Mouse (Mus musculus): ENCODE results near the gene Ptprn. TPM values are rescaled to one million over a fixed set of nuclear protein-coding genes. Genes with fewer than 3 reads are reported as not detected.
A peak's percentile ranks its signal among the peaks of the same experiment; 100 is the strongest.

The Ptprn gene
- polyA plus RNA-seq, 1 experiment from 2014 or later = 40.6 TPM

DNA sequence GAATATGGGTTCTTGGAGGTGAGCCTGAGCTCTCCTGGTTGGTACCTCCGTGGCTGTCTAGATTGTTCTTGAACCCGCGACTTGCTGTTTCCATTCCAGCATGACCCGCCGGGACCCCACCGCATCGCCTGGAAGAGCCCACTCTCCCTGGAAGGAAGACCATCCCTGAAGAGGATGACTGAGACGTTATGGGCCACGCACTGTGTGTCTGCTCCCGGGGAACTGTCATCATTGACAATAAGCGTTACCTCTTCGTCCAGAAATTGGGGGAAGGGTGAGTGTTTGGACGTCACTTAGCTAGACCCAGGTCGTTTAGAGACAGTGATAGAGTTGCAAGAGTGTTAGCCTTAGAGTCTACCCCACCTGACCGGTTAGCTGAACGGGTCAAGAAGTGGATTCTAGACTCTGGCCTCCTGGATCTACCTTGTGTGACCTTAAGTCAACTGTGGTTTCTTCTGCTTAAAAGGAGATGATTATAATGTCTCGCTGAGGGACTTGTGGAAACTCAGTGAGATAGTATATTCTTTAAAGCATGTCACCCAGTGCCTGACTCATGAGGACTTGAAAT, 53.1 kb downstream of the Ptprn start:
- peaks cover 31% of the 10 kb centered on the region for H3K4me1 ChIP-seq (ENCODE audit: control insufficient read depth, insufficient read depth, low read depth, low read length)
- ATAC-seq = peak; percentile 21

DNA sequence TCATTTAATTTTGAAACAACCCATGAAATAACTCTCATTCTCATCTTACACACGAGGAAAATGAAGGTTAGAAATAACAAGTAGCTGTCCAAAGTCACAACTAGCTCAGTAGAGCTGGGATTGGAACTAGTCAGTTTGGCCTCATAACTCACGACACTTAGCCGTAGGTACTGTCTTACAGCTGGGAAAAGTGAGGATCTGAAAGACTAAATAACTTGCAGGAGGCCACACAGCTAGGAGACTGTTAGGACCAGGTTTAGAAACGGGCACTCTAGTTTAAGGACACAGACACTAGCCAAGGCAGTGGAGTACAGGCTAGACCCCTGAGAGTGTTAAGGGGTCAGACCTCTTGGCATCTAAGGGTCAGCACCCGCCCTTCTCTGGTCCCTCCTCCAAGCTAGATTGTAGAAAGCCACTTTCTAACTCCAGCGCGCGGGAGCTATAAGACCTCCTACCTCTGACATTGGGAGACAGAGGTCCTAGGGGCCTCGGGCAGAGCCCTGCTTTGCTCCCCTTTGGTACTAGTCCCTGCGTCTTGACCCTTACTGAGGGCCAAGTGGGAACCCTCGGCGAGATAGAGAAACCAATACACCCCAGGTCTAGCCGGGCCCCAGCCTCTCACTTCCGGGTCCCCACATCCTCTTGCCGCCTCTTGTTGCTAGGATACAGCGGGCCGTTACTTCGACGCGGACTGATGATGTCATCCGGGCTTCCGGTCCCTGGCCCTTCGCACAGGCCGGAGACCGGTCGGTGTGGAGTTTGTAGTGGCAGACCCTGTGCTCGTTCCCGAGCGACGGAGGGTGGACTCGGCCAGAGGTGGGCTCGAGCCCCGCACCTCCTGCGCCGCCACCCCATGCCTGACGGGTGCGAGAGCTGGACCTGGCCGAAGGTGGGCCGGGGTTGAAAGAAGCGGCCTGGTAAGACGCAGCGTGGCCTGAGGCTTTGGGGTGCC, 53.9 kb downstream of the Ptprn start, which contains the start of the genes Glb1l and Stk16:
Gene Glb1l (minus strand): TSS at position 678 of the 952 bp plus-strand sequence.
Gene Stk16 (plus strand): TSS at position 703 of the 952 bp plus-strand sequence.
- H3K27ac ChIP-seq (ENCODE audit: low read depth, low read length) = no peak within 1 kb of the TSS; the same call in 1 of the 2 replicates
- 6% methylated on average over 42 of the region's 42 CpGs for WGBS
- H3K4me3 ChIP-seq (ENCODE audit: low read length) = peak within 1 kb of the TSS; percentile 59
- peaks cover 31% of the 10 kb centered on the region for H3K4me1 ChIP-seq (ENCODE audit: control insufficient read depth, insufficient read depth, low read depth, low read length)
- peak within 1 kb of the TSS; percentile 80 for H3K9ac ChIP-seq (ENCODE audit: low read depth, low read length)
- H3K9me3 ChIP-seq (ENCODE audit: control insufficient read depth, low read length) = no peaks in the 10 kb centered on the region
- H3K36me3 ChIP-seq (ENCODE audit: control insufficient read depth, insufficient read depth, low read length) = peaks cover 21% of the 10 kb centered on the region
- peak within 1 kb of the TSS; percentile 93 for H3K4me2 ChIP-seq (ENCODE audit: low read length)
- no peaks in the 10 kb centered on the region for H3K27me3 ChIP-seq (replicated peaks; ENCODE audit: control insufficient read depth, insufficient read depth, low read length)
- ATAC-seq = peak; percentile 94

More for the DNA sequence above, 53.1 kb downstream of the Ptprn start:
- Histone ChIP-seq H3K27me3 (replicated peaks; ENCODE audit: control insufficient read depth, insufficient read depth, low read length) (no peaks in the 10 kb centered on the region; the same call in 1 of the 2 replicates), H3K27ac (ENCODE audit: low read depth, low read length) (no peak overlapping the region), H3K4me3 (ENCODE audit: low read length) (peak overlapping the region; percentile 59), H3K4me2 (ENCODE audit: low read length) (peak overlapping the region; percentile 93), H3K36me3 (ENCODE audit: control insufficient read depth, insufficient read depth, low read length) (peaks cover 21% of the 10 kb centered on the region), H3K9me3 (ENCODE audit: control insufficient read depth, low read length) (no peaks in the 10 kb centered on the region), H3K9ac (ENCODE audit: low read depth, low read length) (peak overlapping the region; percentile 80)
- 11% methylated on average over 17 of the region's 17 CpGs for WGBS

DNA sequence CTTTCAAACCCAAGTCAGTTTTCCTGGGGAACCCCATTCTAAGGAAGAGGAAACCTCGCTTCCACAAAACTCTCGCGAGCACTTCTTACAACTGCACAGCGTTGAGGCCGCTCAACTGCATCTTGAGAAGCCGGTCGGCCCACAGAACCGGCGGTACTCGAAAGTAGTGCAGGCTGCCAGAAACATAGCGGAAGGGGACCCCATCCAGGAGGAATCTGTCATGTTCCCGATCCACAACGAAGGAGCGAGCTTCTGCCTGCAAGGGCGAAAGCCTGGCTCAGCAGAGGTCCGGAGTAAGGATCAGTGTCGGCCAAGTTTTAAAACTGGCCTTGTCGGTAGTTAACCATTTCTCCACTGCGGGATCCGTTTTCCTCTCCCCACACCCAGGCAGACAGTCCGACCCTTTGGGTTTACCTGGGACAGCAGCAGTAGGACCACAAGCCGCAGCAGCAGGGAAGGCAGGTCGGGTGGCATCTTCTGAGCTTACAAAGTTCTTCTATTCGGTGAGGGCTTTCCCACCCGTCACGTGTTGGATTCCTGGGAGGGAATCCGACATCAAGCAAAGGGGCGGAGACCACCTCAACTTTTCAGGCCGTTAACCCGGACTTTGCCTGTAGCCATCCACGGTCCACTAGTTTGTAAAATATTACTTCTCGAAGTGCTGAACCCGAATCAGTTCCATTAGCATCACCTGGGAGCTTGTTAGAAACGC, 55.2 kb downstream of the Ptprn start:
- H3K36me3 ChIP-seq (ENCODE audit: control insufficient read depth, insufficient read depth, low read length) = peaks cover 13% of the 10 kb centered on the region
- H3K9ac ChIP-seq (ENCODE audit: low read depth, low read length) = peak overlapping the region; percentile 20
- peaks cover 31% of the 10 kb centered on the region for H3K4me1 ChIP-seq (ENCODE audit: control insufficient read depth, insufficient read depth, low read depth, low read length)
- H3K4me3 ChIP-seq (ENCODE audit: low read length) = peak overlapping the region; percentile 32
- ATAC-seq = no peak
- no peaks in the 10 kb centered on the region for H3K27me3 ChIP-seq (replicated peaks; ENCODE audit: control insufficient read depth, insufficient read depth, low read length)
- peak overlapping the region; percentile 54 for H3K4me2 ChIP-seq (ENCODE audit: low read length)
- H3K9me3 ChIP-seq (ENCODE audit: control insufficient read depth, low read length) = no peaks in the 10 kb centered on the region
- 9% methylated on average over 34 of the region's 34 CpGs for WGBS
- H3K27ac ChIP-seq (ENCODE audit: low read depth, low read length) = no peak overlapping the region

DNA sequence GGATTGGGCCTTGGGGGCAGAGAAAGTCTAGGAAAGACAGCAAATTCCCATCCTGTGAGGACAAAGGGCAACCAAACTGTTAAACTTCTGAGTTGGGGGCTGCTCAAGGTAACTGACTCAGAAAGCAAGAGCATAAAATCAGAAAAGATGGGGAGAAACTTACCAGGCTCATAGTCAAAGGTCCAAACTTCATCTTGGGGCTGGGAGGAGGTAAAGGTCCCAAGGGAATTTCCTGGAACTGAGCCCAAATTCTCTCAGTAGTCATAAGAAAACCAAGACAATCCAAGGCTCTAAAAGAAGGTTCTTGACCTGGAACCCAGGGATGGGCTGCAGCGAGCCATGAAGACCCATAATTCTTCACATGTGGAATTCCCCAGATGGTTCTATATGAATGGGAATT, 63.1 kb downstream of the Ptprn start:
- H3K27me3 ChIP-seq (replicated peaks; ENCODE audit: control insufficient read depth, insufficient read depth, low read length) = no peaks in the 10 kb centered on the region
- no peak overlapping the region for H3K4me2 ChIP-seq (ENCODE audit: low read length)
- 100% methylated on average over 1 of the region's 1 CpGs for WGBS
- no peaks in the 10 kb centered on the region for H3K9me3 ChIP-seq (ENCODE audit: control insufficient read depth, low read length)
- no peak overlapping the region for H3K9ac ChIP-seq (ENCODE audit: low read depth, low read length)
- H3K4me1 ChIP-seq (ENCODE audit: control insufficient read depth, insufficient read depth, low read depth, low read length) = no peaks in the 10 kb centered on the region
- H3K27ac ChIP-seq (ENCODE audit: low read depth, low read length) = no peak overlapping the region
- no peak for ATAC-seq
- H3K36me3 ChIP-seq (ENCODE audit: control insufficient read depth, insufficient read depth, low read length) = peaks cover 11% of the 10 kb centered on the region
- H3K4me3 ChIP-seq (ENCODE audit: low read length) = no peak overlapping the region

Small RNAs within 50 kb of the gene (microRNA-seq; reads per million reads assigned to microRNA genes)
- not detected for gene Gm27943

Other genes starting within 250 kb of the Ptprn start
- gene Nhej1, start 139.3 kb downstream of the Ptprn start, polyA plus RNA-seq (2015; fragmentation: Nextera tagmentation; extraction: Ambion mirVana) = 6.6 and 7.2 TPM in 2 replicates
- gene Slc23a3, start 130.6 kb downstream of the Ptprn start, polyA plus RNA-seq (2015; fragmentation: Nextera tagmentation; extraction: Ambion mirVana) = not detected in 2 replicates
- gene Cnppd1, start 121.8 kb downstream of the Ptprn start, polyA plus RNA-seq (2015; fragmentation: Nextera tagmentation; extraction: Ambion mirVana) = 42.3 and 51.7 TPM in 2 replicates
- gene Retreg2, start 121.7 kb downstream of the Ptprn start, polyA plus RNA-seq (2015; fragmentation: Nextera tagmentation; extraction: Ambion mirVana) = 139 and 144 TPM in 2 replicates
- gene Zfand2b, start 95.9 kb downstream of the Ptprn start, polyA plus RNA-seq (2015; fragmentation: Nextera tagmentation; extraction: Ambion mirVana) = 39.9 and 43.4 TPM in 2 replicates
- gene Abcb6, start 84.1 kb downstream of the Ptprn start, polyA plus RNA-seq (2015; fragmentation: Nextera tagmentation; extraction: Ambion mirVana) = 53.9 and 57.6 TPM in 2 replicates
- 26.9 and 27.8 TPM in 2 replicates for gene Ankzf1, start 72.4 kb downstream of the Ptprn start, polyA plus RNA-seq (2015; fragmentation: Nextera tagmentation; extraction: Ambion mirVana)
- gene Atg9a, start 72.3 kb downstream of the Ptprn start, polyA plus RNA-seq (2015; fragmentation: Nextera tagmentation; extraction: Ambion mirVana) = 62.1 and 70.5 TPM in 2 replicates
- 20.1 and 21.1 TPM in 2 replicates for gene Glb1l, start 53.7 kb downstream of the Ptprn start, polyA plus RNA-seq (2015; fragmentation: Nextera tagmentation; extraction: Ambion mirVana)
- 144 and 145 TPM in 2 replicates for gene Stk16, start 53.7 kb downstream of the Ptprn start, polyA plus RNA-seq (2015; fragmentation: Nextera tagmentation; extraction: Ambion mirVana)
- 45.5 and 74.1 TPM in 2 replicates for gene Tuba4a, start 44.6 kb downstream of the Ptprn start, polyA plus RNA-seq (2015; fragmentation: Nextera tagmentation; extraction: Ambion mirVana)
- gene A630095N17Rik, start 32.4 kb downstream of the Ptprn start, polyA plus RNA-seq (2015; fragmentation: Nextera tagmentation; extraction: Ambion mirVana) = 0.26 TPM in 1 of 2 replicates, not detected in the other
- gene Dnajb2, start 28.1 kb downstream of the Ptprn start, polyA plus RNA-seq (2015; fragmentation: Nextera tagmentation; extraction: Ambion mirVana) = 86.3 and 98.0 TPM in 2 replicates
- 251 and 327 TPM in 2 replicates for gene Resp18, start 13.9 kb upstream of the Ptprn start, polyA plus RNA-seq (2015; fragmentation: Nextera tagmentation; extraction: Ambion mirVana)
- gene Dnpep, start 53.5 kb upstream of the Ptprn start, polyA plus RNA-seq (2015; fragmentation: Nextera tagmentation; extraction: Ambion mirVana) = 149 and 150 TPM in 2 replicates
- 1.7 and 10.9 TPM in 2 replicates for gene Des, start 95.8 kb upstream of the Ptprn start, polyA plus RNA-seq (2015; fragmentation: Nextera tagmentation; extraction: Ambion mirVana)
- 20.3 and 20.4 TPM in 2 replicates for gene Speg, start 110.8 kb upstream of the Ptprn start, polyA plus RNA-seq (2015; fragmentation: Nextera tagmentation; extraction: Ambion mirVana)
- gene Gmppa, start 171.4 kb upstream of the Ptprn start, polyA plus RNA-seq (2015; fragmentation: Nextera tagmentation; extraction: Ambion mirVana) = 77.8 and 78.4 TPM in 2 replicates
- 20.3 and 21.6 TPM in 2 replicates for gene Asic4, start 185.9 kb upstream of the Ptprn start, polyA plus RNA-seq (2015; fragmentation: Nextera tagmentation; extraction: Ambion mirVana)
- gene Chpf, start 214.8 kb upstream of the Ptprn start, polyA plus RNA-seq (2015; fragmentation: Nextera tagmentation; extraction: Ambion mirVana) = 42.1 and 46.4 TPM in 2 replicates
- 50.5 and 52.5 TPM in 2 replicates for gene Tmem198, start 215.0 kb upstream of the Ptprn start, polyA plus RNA-seq (2015; fragmentation: Nextera tagmentation; extraction: Ambion mirVana)
- gene Obsl1, start 241.9 kb upstream of the Ptprn start, polyA plus RNA-seq (2015; fragmentation: Nextera tagmentation; extraction: Ambion mirVana) = 25.4 and 26.1 TPM in 2 replicates
- gene Inha, start 242.6 kb upstream of the Ptprn start, polyA plus RNA-seq (2015; fragmentation: Nextera tagmentation; extraction: Ambion mirVana) = 17.9 and 18.7 TPM in 2 replicates

All from hindbrain, embryonic 16.5 days (tissue).